Mouse (Mus musculus): ENCODE measurements at regions not wholly inside any gene's neighbourhood (a gene's known extent, or its start where the extent isn't known, plus 50 kb on each side); places are given as distances from the start of the nearest gene placed in this dataset.
A peak's percentile ranks its signal among the peaks of the same experiment; 100 is the strongest.

- Histone ChIP-seq H3K27me3 (ENCODE audit: control insufficient read depth, insufficient read depth, low read length) (no peaks in the 10 kb centered on the region), H3K27ac (ENCODE audit: insufficient read depth, low read length) (no peak overlapping the region), H3K4me3 (replicated peaks; ENCODE audit: insufficient read depth, low read depth, low read length) (no peak overlapping the region), H3K4me1 (ENCODE audit: control insufficient read depth, insufficient read depth, low read length) (no peaks in the 10 kb centered on the region)
- TF ChIP-seq POLR2A (IDR thresholded peaks at IDR 0.05; ENCODE audit: borderline replicate concordance, insufficient read depth, low read length) = no peak
- TF ChIP-seq CTCF (IDR thresholded peaks at IDR 0.05; ENCODE audit: borderline replicate concordance, insufficient read depth, low read depth, low read length) = no peak
- DNase-seq = no peak
- 81% methylated on average over 3 of the region's 3 CpGs for WGBS
Observed at GRCm38 (mm10) chr4:75130757-75131156, 147.3 kb downstream of the Dmac1 start.

GRCm38 (mm10) chr4:75115887-75116286 lies 162.2 kb downstream of the Dmac1 start:
- no peak for TF ChIP-seq POLR2A (IDR thresholded peaks at IDR 0.05; ENCODE audit: borderline replicate concordance, insufficient read depth, low read length)
- no peaks in the 10 kb centered on the region for H3K27me3 ChIP-seq (ENCODE audit: control insufficient read depth, insufficient read depth, low read length)
- no peaks in the 10 kb centered on the region for H3K4me1 ChIP-seq (ENCODE audit: control insufficient read depth, insufficient read depth, low read length)
- no peak overlapping the region for H3K4me3 ChIP-seq (replicated peaks; ENCODE audit: insufficient read depth, low read depth, low read length)
- H3K27ac ChIP-seq (ENCODE audit: insufficient read depth, low read length) = no peak overlapping the region
- DNase-seq = no peak
- WGBS = 80% methylated on average over 1 of the region's 1 CpGs

- 20% methylated on average over 3 of the region's 3 CpGs for WGBS
- no peaks in the 10 kb centered on the region for H3K4me1 ChIP-seq (ENCODE audit: control insufficient read depth, insufficient read depth, low read length)
- H3K27me3 ChIP-seq (ENCODE audit: control insufficient read depth, insufficient read depth, low read length) = no peaks in the 10 kb centered on the region
- no peak for TF ChIP-seq CTCF (IDR thresholded peaks at IDR 0.05; ENCODE audit: borderline replicate concordance, insufficient read depth, low read depth, low read length)
- no peak for TF ChIP-seq POLR2A (IDR thresholded peaks at IDR 0.05; ENCODE audit: borderline replicate concordance, insufficient read depth, low read length)
- no peak overlapping the region for H3K4me3 ChIP-seq (replicated peaks; ENCODE audit: insufficient read depth, low read depth, low read length)
- no peak for DNase-seq
- H3K27ac ChIP-seq (ENCODE audit: insufficient read depth, low read length) = no peak overlapping the region
Observed at GRCm38 (mm10) chr4:75115346-75115745, 162.8 kb downstream of the Dmac1 start.

- TF ChIP-seq POLR2A (IDR thresholded peaks at IDR 0.05; ENCODE audit: borderline replicate concordance, insufficient read depth, low read length) = no peak
- TF ChIP-seq CTCF (IDR thresholded peaks at IDR 0.05; ENCODE audit: borderline replicate concordance, insufficient read depth, low read depth, low read length) = no peak
- Histone ChIP-seq H3K27me3 (ENCODE audit: control insufficient read depth, insufficient read depth, low read length) (no peaks in the 10 kb centered on the region), H3K27ac (ENCODE audit: insufficient read depth, low read length) (no peak overlapping the region), H3K4me3 (replicated peaks; ENCODE audit: insufficient read depth, low read depth, low read length) (no peak overlapping the region), H3K4me1 (ENCODE audit: control insufficient read depth, insufficient read depth, low read length) (no peaks in the 10 kb centered on the region)
- no peak for DNase-seq
- 77% methylated on average over 1 of the region's 1 CpGs for WGBS
Observed at GRCm38 (mm10) chr4:75065782-75066181, 212.3 kb downstream of the Dmac1 start.

GRCm38 (mm10) chr4:75063275-75063674 lies 214.8 kb downstream of the Dmac1 start:
- Histone ChIP-seq H3K4me3 (replicated peaks; ENCODE audit: insufficient read depth, low read depth, low read length) (no peak overlapping the region), H3K27ac (ENCODE audit: insufficient read depth, low read length) (no peak overlapping the region), H3K4me1 (ENCODE audit: control insufficient read depth, insufficient read depth, low read length) (no peaks in the 10 kb centered on the region), H3K27me3 (ENCODE audit: control insufficient read depth, insufficient read depth, low read length) (no peaks in the 10 kb centered on the region)
- no peak for TF ChIP-seq POLR2A (IDR thresholded peaks at IDR 0.05; ENCODE audit: borderline replicate concordance, insufficient read depth, low read length)
- TF ChIP-seq CTCF (IDR thresholded peaks at IDR 0.05; ENCODE audit: borderline replicate concordance, insufficient read depth, low read depth, low read length) = no peak
- 81% methylated on average over 2 of the region's 2 CpGs for WGBS
- peak in 1 of 2 experiments; percentile 3 for DNase-seq

GRCm38 (mm10) chr4:75043510-75043909 lies 234.6 kb downstream of the Dmac1 start:
- Histone ChIP-seq H3K4me1 (ENCODE audit: control insufficient read depth, insufficient read depth, low read length) (no peaks in the 10 kb centered on the region), H3K27me3 (ENCODE audit: control insufficient read depth, insufficient read depth, low read length) (no peaks in the 10 kb centered on the region), H3K4me3 (replicated peaks; ENCODE audit: insufficient read depth, low read depth, low read length) (no peak overlapping the region), H3K27ac (ENCODE audit: insufficient read depth, low read length) (no peak overlapping the region)
- no peak for DNase-seq
- TF ChIP-seq POLR2A (IDR thresholded peaks at IDR 0.05; ENCODE audit: borderline replicate concordance, insufficient read depth, low read length) = no peak
- no peak for TF ChIP-seq CTCF (IDR thresholded peaks at IDR 0.05; ENCODE audit: borderline replicate concordance, insufficient read depth, low read depth, low read length)
- 86% methylated on average over 1 of the region's 1 CpGs for WGBS

GRCm38 (mm10) chr4:75042640-75043039 lies 235.5 kb downstream of the Dmac1 start:
- Histone ChIP-seq H3K27me3 (ENCODE audit: control insufficient read depth, insufficient read depth, low read length) (no peaks in the 10 kb centered on the region), H3K27ac (ENCODE audit: insufficient read depth, low read length) (no peak overlapping the region), H3K4me1 (ENCODE audit: control insufficient read depth, insufficient read depth, low read length) (no peaks in the 10 kb centered on the region), H3K4me3 (replicated peaks; ENCODE audit: insufficient read depth, low read depth, low read length) (no peak overlapping the region)
- no peak for TF ChIP-seq POLR2A (IDR thresholded peaks at IDR 0.05; ENCODE audit: borderline replicate concordance, insufficient read depth, low read length)
- no peak for TF ChIP-seq CTCF (IDR thresholded peaks at IDR 0.05; ENCODE audit: borderline replicate concordance, insufficient read depth, low read depth, low read length)
- WGBS = 77% methylated on average over 1 of the region's 1 CpGs
- no peak for DNase-seq

- TF ChIP-seq POLR2A (IDR thresholded peaks at IDR 0.05; ENCODE audit: borderline replicate concordance, insufficient read depth, low read length) = no peak
- no peak for TF ChIP-seq CTCF (IDR thresholded peaks at IDR 0.05; ENCODE audit: borderline replicate concordance, insufficient read depth, low read depth, low read length)
- 88% methylated on average over 1 of the region's 1 CpGs for WGBS
- Histone ChIP-seq H3K27me3 (ENCODE audit: control insufficient read depth, insufficient read depth, low read length) (no peaks in the 10 kb centered on the region), H3K27ac (ENCODE audit: insufficient read depth, low read length) (no peak overlapping the region), H3K4me3 (replicated peaks; ENCODE audit: insufficient read depth, low read depth, low read length) (no peak overlapping the region), H3K4me1 (ENCODE audit: control insufficient read depth, insufficient read depth, low read length) (no peaks in the 10 kb centered on the region)
- DNase-seq = no peak
Observed at GRCm38 (mm10) chr4:75041930-75042579, 236.1 kb downstream of the Dmac1 start.

Data from cerebellum, adult 2 months (tissue).